ENCODE assay signal across 11 mouse cellular contexts in the genomic region with DNA sequence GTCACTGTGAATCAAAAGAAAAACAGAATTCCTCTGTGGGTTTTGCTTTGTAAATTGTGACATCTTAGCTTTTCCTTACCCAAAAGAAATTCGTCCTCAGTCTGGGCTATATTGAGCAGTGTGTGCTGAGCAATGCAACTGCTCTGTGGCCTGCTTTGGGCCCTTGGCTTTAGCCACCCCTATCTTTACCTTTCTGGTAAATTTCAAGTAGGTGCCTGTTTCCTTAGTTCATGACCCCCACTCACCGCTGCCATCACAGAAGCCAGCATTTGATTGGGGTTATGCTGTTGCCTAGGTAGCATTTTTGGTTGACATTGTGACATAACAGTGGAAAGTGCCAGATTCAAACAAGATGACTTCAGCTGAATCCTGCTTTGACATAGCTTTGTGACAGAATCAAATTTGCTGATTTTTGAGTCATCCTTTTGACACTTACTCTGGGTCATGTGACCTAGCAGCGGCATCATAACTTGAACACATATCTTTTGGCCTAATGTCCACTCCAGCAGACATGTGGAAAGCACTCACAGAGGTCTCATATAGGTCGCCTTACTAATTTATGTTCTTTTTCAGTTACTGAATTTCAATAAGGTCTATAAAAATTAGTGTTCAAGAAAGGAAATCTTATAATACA.
DNase-seq lines count a peak whose midpoint lies in the region; ATAC-seq lines count a peak whose summit lies in the region.
"Had no signal": no experiment of that assay in that cellular context is flagged by ENCODE, and none has a peak within 500 bp of the region (broad histone marks: within the 10 kb centered on the region; RNA-seq: fewer than 3 reads in every experiment).

No protein-coding gene starts in this region.

- DNase-seq in heart, adult 18-20 months: no peak
- no peak for DNase-seq in liver, embryonic 11.5 days (ENCODE audit: low spot score)
- DNase-seq in forebrain, embryonic 11.5 days (ENCODE audit: low spot score): no peak
- no peak for DNase-seq in embryo, embryonic 9.5 days (ENCODE audit: extremely low spot score)
- no peak for DNase-seq in left cerebral cortex, postnatal 4 days
- DNase-seq: kidney, adult 2 months had no signal

- H3K36me3 ChIP-seq in heart, embryonic 13.5 days: peaks cover 32% of the 10 kb centered on the region
- peaks cover 4% of the 10 kb centered on the region for H3K36me3 ChIP-seq in liver, embryonic 11.5 days (ENCODE audit: control insufficient read depth, insufficient read depth, low read length)
- peaks cover 42% of the 10 kb centered on the region for H3K36me3 ChIP-seq in liver, embryonic 12.5 days
- no peaks in the 10 kb centered on the region; the same call in 1 of the 2 replicates for H3K36me3 ChIP-seq in forebrain, embryonic 11.5 days (ENCODE audit: control insufficient read depth, insufficient read depth, low read length)
- no peaks in the 10 kb centered on the region for H3K36me3 ChIP-seq in macrophage (ENCODE audit: inconsistent target)

- 73% methylated on average over 4 of the region's 4 CpGs for WGBS in heart, embryonic 13.5 days
- WGBS in liver, embryonic 11.5 days: 86% methylated on average over 4 of the region's 4 CpGs
- 76% methylated on average over 4 of the region's 4 CpGs for WGBS in liver, embryonic 12.5 days (ENCODE audit: insufficient replicate concordance)
- WGBS in forebrain, embryonic 11.5 days: 67% methylated on average over 4 of the region's 4 CpGs
- 70% methylated on average over 4 of the region's 4 CpGs for WGBS in macrophage (ENCODE audit: missing documents)

- no peak overlapping the region for H3K4me3 ChIP-seq in heart, embryonic 13.5 days
- H3K4me3 ChIP-seq in liver, embryonic 11.5 days (ENCODE audit: low read depth, low read length): no peak overlapping the region
- no peak overlapping the region for H3K4me3 ChIP-seq in liver, embryonic 12.5 days
- no peak overlapping the region for H3K4me3 ChIP-seq in forebrain, embryonic 11.5 days (ENCODE audit: low read depth, low read length)
- no peak overlapping the region for H3K4me3 ChIP-seq in macrophage (ENCODE audit: inconsistent target)
- H3K4me3 ChIP-seq: lung, embryonic 15.5 days had no signal

- ATAC-seq in heart, embryonic 13.5 days (ENCODE audit: extremely low read depth, insufficient number of reproducible peaks, low FRiP score, low TSS enrichment): no peak
- ATAC-seq in liver, embryonic 11.5 days (replicated peaks; ENCODE audit: low FRiP score): no peak
- ATAC-seq in liver, embryonic 12.5 days: no peak
- ATAC-seq in forebrain, embryonic 11.5 days (replicated peaks; ENCODE audit: low FRiP score): no peak

- intact Hi-C loops in left cerebral cortex, postnatal 4 days (cut with DNase I): no loop called here

- peak overlapping the region; percentile 80 for H3K27ac ChIP-seq in heart, embryonic 13.5 days (replicated peaks)
- H3K27ac ChIP-seq in liver, embryonic 11.5 days (ENCODE audit: low read depth, low read length): peak overlapping the region; percentile 21; the same call in 1 of the 2 replicates
- no peak overlapping the region for H3K27ac ChIP-seq in liver, embryonic 12.5 days
- H3K27ac ChIP-seq in forebrain, embryonic 11.5 days (ENCODE audit: low read depth, low read length): peak overlapping the region; percentile 8; the same call in 1 of the 2 replicates
- H3K27ac ChIP-seq in macrophage: peak overlapping the region; percentile 52
- H3K27ac ChIP-seq: stomach, postnatal 0 days had no signal

- peaks cover 62% of the 10 kb centered on the region for H3K4me1 ChIP-seq in heart, embryonic 13.5 days
- H3K4me1 ChIP-seq in liver, embryonic 11.5 days (replicated peaks; ENCODE audit: control insufficient read depth, insufficient read depth, low read length): peaks cover 34% of the 10 kb centered on the region
- peaks cover 70% of the 10 kb centered on the region for H3K4me1 ChIP-seq in liver, embryonic 12.5 days
- peaks cover 3% of the 10 kb centered on the region; the same call in 1 of the 2 replicates for H3K4me1 ChIP-seq in forebrain, embryonic 11.5 days (replicated peaks; ENCODE audit: control insufficient read depth, insufficient read depth, low read length)

- no peaks in the 10 kb centered on the region for H3K79me2 ChIP-seq in macrophage (ENCODE audit: inconsistent target)

- no peak overlapping the region for H3K9ac ChIP-seq in heart, embryonic 13.5 days
- H3K9ac ChIP-seq in liver, embryonic 11.5 days (ENCODE audit: low read depth, low read length): no peak overlapping the region
- H3K9ac ChIP-seq in liver, embryonic 12.5 days: no peak overlapping the region
- no peak overlapping the region for H3K9ac ChIP-seq in forebrain, embryonic 11.5 days (ENCODE audit: low read length)
- H3K9ac ChIP-seq: lung, embryonic 15.5 days had no signal

- H3K4me2 ChIP-seq in heart, embryonic 13.5 days: no peak overlapping the region
- no peak overlapping the region for H3K4me2 ChIP-seq in liver, embryonic 11.5 days
- no peak overlapping the region for H3K4me2 ChIP-seq in liver, embryonic 12.5 days
- H3K4me2 ChIP-seq in forebrain, embryonic 11.5 days (ENCODE audit: low read depth, low read length, severe bottlenecking): no peak overlapping the region
- H3K4me2 ChIP-seq: lung, embryonic 15.5 days had no signal

- H3K9me3 ChIP-seq in heart, embryonic 13.5 days: no peaks in the 10 kb centered on the region
- H3K9me3 ChIP-seq in liver, embryonic 11.5 days (ENCODE audit: control insufficient read depth, low read length): no peaks in the 10 kb centered on the region
- no peaks in the 10 kb centered on the region for H3K9me3 ChIP-seq in liver, embryonic 12.5 days (replicated peaks)
- no peaks in the 10 kb centered on the region for H3K9me3 ChIP-seq in forebrain, embryonic 11.5 days (ENCODE audit: control insufficient read depth, low read length)
- H3K9me3 ChIP-seq: lung, embryonic 15.5 days had no signal

- H3K27me3 ChIP-seq in heart, embryonic 13.5 days (replicated peaks): no peaks in the 10 kb centered on the region
- H3K27me3 ChIP-seq in liver, embryonic 11.5 days (replicated peaks; ENCODE audit: control insufficient read depth, insufficient read depth, low read length): no peaks in the 10 kb centered on the region
- no peaks in the 10 kb centered on the region for H3K27me3 ChIP-seq in liver, embryonic 12.5 days (replicated peaks)
- H3K27me3 ChIP-seq in forebrain, embryonic 11.5 days (ENCODE audit: control insufficient read depth, insufficient read depth, low read length): no peaks in the 10 kb centered on the region
- H3K27me3 ChIP-seq: lung, embryonic 15.5 days had no signal
